Mouse (Mus musculus) fat pad, adult 2 months (tissue): ENCODE results near the gene Mier2.

Experiments used
- DNase-seq: peaks from one replicate; pipeline ENCODE4 v3.0.0-alpha.2; 2011; ENCODE audit warnings: low read depth, low spot score; ENCODE audit errors: extremely low read depth

The Mier2 gene

GRCm38 (mm10) chr10:79502830-79503644 lies 52.0 kb downstream of the Mier2 start:
- no peak for DNase-seq

DNA sequence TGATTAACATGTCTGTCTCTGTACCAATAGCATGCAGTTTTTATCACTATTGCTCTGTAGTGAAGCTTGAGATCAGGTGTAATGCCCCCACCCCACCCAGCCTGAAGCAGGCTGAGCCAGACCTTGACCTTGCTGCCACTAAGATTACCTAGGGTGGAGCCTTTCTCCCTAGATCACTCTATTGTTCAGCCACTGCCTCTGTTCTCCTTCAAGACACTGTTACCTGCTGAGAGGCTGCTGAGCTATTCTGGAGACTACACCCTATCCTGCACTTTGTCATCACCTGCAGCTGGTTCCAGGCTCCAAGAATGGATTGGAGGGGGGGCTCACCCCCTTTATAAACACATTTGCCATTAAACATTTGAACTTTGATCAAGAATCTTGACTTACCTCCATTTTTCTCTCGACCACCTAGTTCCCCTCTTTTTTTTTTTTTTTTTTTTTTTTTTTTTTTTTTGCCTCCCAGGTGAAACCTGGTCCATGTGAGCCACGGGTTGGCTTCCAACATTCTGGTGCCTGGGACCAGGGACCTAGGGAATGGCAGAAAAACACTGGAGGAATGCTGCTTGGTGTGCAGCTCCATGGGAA lies 58.2 kb downstream of the Mier2 start:
- no peak for DNase-seq

DNA sequence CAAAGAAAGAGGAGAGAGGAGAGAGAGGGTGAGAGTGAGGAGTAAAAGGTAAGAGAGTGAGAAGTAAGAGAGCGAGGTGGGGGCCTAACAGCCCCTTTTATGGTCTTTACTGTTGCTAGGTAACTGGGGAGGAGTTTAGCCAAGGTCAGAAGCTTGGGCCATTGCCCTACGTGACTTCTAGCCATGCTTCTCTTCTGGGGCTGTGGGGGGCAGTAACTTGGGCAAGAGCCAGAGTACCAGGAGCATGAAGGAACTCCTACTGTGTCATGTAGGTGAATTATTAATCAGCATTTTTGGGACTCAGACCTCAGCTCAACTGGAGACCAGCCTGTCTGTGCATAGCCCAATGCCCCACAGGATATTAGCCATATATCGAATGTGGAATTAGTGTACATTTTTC lies 59.1 kb downstream of the Mier2 start:
- DNase-seq: no peak
